Comparison of ENCODE assay signal across 8 mouse cellular contexts in the genomic region with DNA sequence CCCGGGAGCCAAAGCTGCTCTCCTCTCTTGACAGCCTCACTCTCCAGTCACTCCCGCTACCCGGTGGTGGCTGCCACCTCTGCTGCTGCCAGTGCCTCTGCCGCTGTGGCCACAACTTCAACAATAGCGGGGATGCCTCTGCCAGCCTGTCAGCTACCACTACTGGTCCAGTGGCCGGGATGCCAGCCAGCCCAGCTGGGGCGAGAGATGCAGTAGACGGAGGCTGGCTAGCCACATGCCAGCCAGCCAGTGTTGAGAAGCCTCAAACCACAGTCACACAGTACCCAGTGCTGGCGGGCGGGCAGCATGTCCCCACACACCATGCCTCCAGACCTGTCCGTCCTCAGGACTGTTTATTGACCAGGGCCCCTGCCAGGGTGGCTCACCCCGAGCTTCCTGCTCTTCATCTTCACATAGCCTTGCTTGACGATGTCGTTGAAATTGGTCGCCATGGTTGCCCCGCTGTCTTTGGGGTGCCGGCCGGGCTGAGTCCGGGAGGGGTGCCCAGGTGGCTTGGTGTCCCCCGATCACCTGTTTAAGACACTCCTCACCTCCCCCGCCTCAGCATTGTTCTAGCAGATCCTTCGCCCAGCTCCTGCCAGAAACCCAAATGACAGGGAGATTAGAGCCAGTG. TPM values are rescaled to one million over a fixed set of nuclear protein-coding genes. Genes with fewer than 3 reads are reported as not detected.
DNase-seq lines count a peak whose midpoint lies in the region; ATAC-seq lines count a peak whose summit lies in the region.

No protein-coding gene starts in this region.

- ATAC-seq in cerebellum, adult (ENCODE audit: insufficient number of reproducible peaks, low FRiP score, low TSS enrichment) = 0 out of 2 replicates have a peak, but pooled peaks have one; percentile 24
- ATAC-seq in forebrain, embryonic 14.5 days = peak; percentile 54
- no peak for ATAC-seq in intestine, embryonic 16.5 days
- ATAC-seq in liver, embryonic 15.5 days (ENCODE audit: insufficient read depth) = no peak
- peak; percentile 35; the same call in 1 of the 2 replicates for ATAC-seq in neural tube, embryonic 11.5 days (ENCODE audit: insufficient read depth, low FRiP score, low TSS enrichment)

- peak overlapping the region; percentile 54 for H3K4me3 ChIP-seq in forebrain, embryonic 14.5 days (ENCODE audit: low read depth, low read length)
- H3K4me3 ChIP-seq in intestine, embryonic 16.5 days (ENCODE audit: low read length) = peak overlapping the region; percentile 59
- peak overlapping the region; percentile 36 for H3K4me3 ChIP-seq in liver, embryonic 15.5 days (replicated peaks)
- peak overlapping the region; percentile 41 for H3K4me3 ChIP-seq in neural tube, embryonic 11.5 days (ENCODE audit: low read depth, low read length)

- no peaks in the 10 kb centered on the region for H3K9me3 ChIP-seq in forebrain, embryonic 14.5 days (replicated peaks; ENCODE audit: control insufficient read depth, low read length)
- no peaks in the 10 kb centered on the region for H3K9me3 ChIP-seq in intestine, embryonic 16.5 days (ENCODE audit: control insufficient read depth, low read length)
- no peaks in the 10 kb centered on the region for H3K9me3 ChIP-seq in liver, embryonic 15.5 days (replicated peaks)
- no peaks in the 10 kb centered on the region for H3K9me3 ChIP-seq in neural tube, embryonic 11.5 days (ENCODE audit: control insufficient read depth, low read length)

- H3K27ac ChIP-seq in forebrain, embryonic 14.5 days (ENCODE audit: low read depth, low read length) = peak overlapping the region; percentile 73
- peak overlapping the region; percentile 92 for H3K27ac ChIP-seq in intestine, embryonic 16.5 days (ENCODE audit: low read length)
- H3K27ac ChIP-seq in liver, embryonic 15.5 days (replicated peaks) = no peak overlapping the region
- no peak overlapping the region for H3K27ac ChIP-seq in neural tube, embryonic 11.5 days (ENCODE audit: low read depth, low read length)

- H3K27me3 ChIP-seq in forebrain, embryonic 14.5 days (replicated peaks; ENCODE audit: control insufficient read depth, insufficient read depth, low read length) = no peaks in the 10 kb centered on the region; the same call in 1 of the 2 replicates
- H3K27me3 ChIP-seq in intestine, embryonic 16.5 days (replicated peaks; ENCODE audit: control insufficient read depth, insufficient read depth, low read length) = no peaks in the 10 kb centered on the region
- H3K27me3 ChIP-seq in liver, embryonic 15.5 days = peaks cover 65% of the 10 kb centered on the region
- H3K27me3 ChIP-seq in neural tube, embryonic 11.5 days (ENCODE audit: control insufficient read depth, insufficient read depth, low read length) = peaks cover 13% of the 10 kb centered on the region

- H3K9ac ChIP-seq in forebrain, embryonic 14.5 days (ENCODE audit: low read length) = peak overlapping the region; percentile 79
- peak overlapping the region; percentile 70 for H3K9ac ChIP-seq in intestine, embryonic 16.5 days (ENCODE audit: low read depth, low read length)
- H3K9ac ChIP-seq in liver, embryonic 15.5 days = 0 out of 2 replicates have a peak overlapping the region, but pooled peaks have one; percentile 13
- peak overlapping the region; percentile 3 for H3K9ac ChIP-seq in neural tube, embryonic 11.5 days (ENCODE audit: low read length)

- H3K4me1 ChIP-seq in forebrain, embryonic 14.5 days (ENCODE audit: control insufficient read depth, insufficient read depth, low read length) = peaks cover 48% of the 10 kb centered on the region
- H3K4me1 ChIP-seq in intestine, embryonic 16.5 days (ENCODE audit: control insufficient read depth, insufficient read depth, low read length) = peaks cover 57% of the 10 kb centered on the region
- H3K4me1 ChIP-seq in liver, embryonic 15.5 days (replicated peaks) = peaks cover 67% of the 10 kb centered on the region
- H3K4me1 ChIP-seq in neural tube, embryonic 11.5 days (ENCODE audit: control insufficient read depth, insufficient read depth, low read length) = peaks cover 14% of the 10 kb centered on the region

- WGBS in forebrain, embryonic 14.5 days = 1% methylated on average over 21 of the region's 22 CpGs
- 11% methylated on average over 22 of the region's 22 CpGs for WGBS in intestine, embryonic 16.5 days
- 10% methylated on average over 22 of the region's 22 CpGs for WGBS in liver, embryonic 15.5 days (ENCODE audit: insufficient replicate concordance)
- 3% methylated on average over 22 of the region's 22 CpGs for WGBS in neural tube, embryonic 11.5 days

- no peak for DNase-seq in cerebellum, adult 11-12 months
- DNase-seq in Muller cell, postnatal 12 days (ENCODE audit: inconsistent ontology term) = peak; percentile 92
- DNase-seq in forebrain, embryonic 14.5 days (ENCODE audit: low spot score) = peak; percentile 63
- DNase-seq in neural tube, embryonic 11.5 days (ENCODE audit: low spot score) = no peak
- DNase-seq in urinary bladder, postnatal 10 days (ENCODE audit: low spot score) = no peak

- peak overlapping the region; percentile 77 for H3K4me2 ChIP-seq in forebrain, embryonic 14.5 days (ENCODE audit: low read length)
- peak overlapping the region; percentile 96 for H3K4me2 ChIP-seq in intestine, embryonic 16.5 days (ENCODE audit: low read depth, low read length)
- peak overlapping the region; percentile 58 for H3K4me2 ChIP-seq in liver, embryonic 15.5 days
- peak overlapping the region; percentile 66 for H3K4me2 ChIP-seq in neural tube, embryonic 11.5 days (ENCODE audit: low read depth)

- peaks cover 14% of the 10 kb centered on the region for H3K36me3 ChIP-seq in forebrain, embryonic 14.5 days (ENCODE audit: control insufficient read depth, insufficient read depth, low read length)
- H3K36me3 ChIP-seq in intestine, embryonic 16.5 days (ENCODE audit: control insufficient read depth, insufficient read depth, low read length) = peaks cover 10% of the 10 kb centered on the region; the same call in 1 of the 2 replicates
- peaks cover 58% of the 10 kb centered on the region for H3K36me3 ChIP-seq in liver, embryonic 15.5 days (replicated peaks)
- H3K36me3 ChIP-seq in neural tube, embryonic 11.5 days (ENCODE audit: control insufficient read depth, insufficient read depth, low read length) = no peaks in the 10 kb centered on the region

RNA-seq across cellular contexts. Expression of a gene that starts 5.5 kb away (rescaled TPM):
- 42.6 and 54.7 TPM in 2 replicates for polyA plus RNA-seq in forebrain, embryonic 14.5 days (2014; fragmentation: Nextera tagmentation; extraction: Ambion mirVana)
- 49.6 and 51.5 TPM in 2 replicates for polyA plus RNA-seq in intestine, embryonic 16.5 days (2015; fragmentation: Nextera tagmentation; extraction: Ambion mirVana)
- 11.0 and 12.9 TPM in 2 replicates for polyA plus RNA-seq in liver, embryonic 15.5 days (2015; fragmentation: Nextera tagmentation; extraction: Ambion mirVana)
- 16.3 and 18.5 TPM in 2 replicates for polyA plus RNA-seq in neural tube, embryonic 11.5 days (2014; fragmentation: Nextera tagmentation; extraction: Ambion mirVana)

RNA-seq across cellular contexts. Expression of a gene that starts 13.3 kb away (rescaled TPM):
- polyA plus RNA-seq in forebrain, embryonic 14.5 days (2014; fragmentation: Nextera tagmentation; extraction: Ambion mirVana) = 163 and 174 TPM in 2 replicates
- polyA plus RNA-seq in intestine, embryonic 16.5 days (2015; fragmentation: Nextera tagmentation; extraction: Ambion mirVana) = 117 and 133 TPM in 2 replicates
- 70.5 and 74.1 TPM in 2 replicates for polyA plus RNA-seq in liver, embryonic 15.5 days (2015; fragmentation: Nextera tagmentation; extraction: Ambion mirVana)
- polyA plus RNA-seq in neural tube, embryonic 11.5 days (2014; fragmentation: Nextera tagmentation; extraction: Ambion mirVana) = 153 TPM in 2 replicates

RNA-seq across cellular contexts. Expression of a gene that starts 32.4 kb away (rescaled TPM):
- polyA plus RNA-seq in forebrain, embryonic 14.5 days (2014; fragmentation: Nextera tagmentation; extraction: Ambion mirVana) = 124 and 147 TPM in 2 replicates
- 79.1 and 90.1 TPM in 2 replicates for polyA plus RNA-seq in intestine, embryonic 16.5 days (2015; fragmentation: Nextera tagmentation; extraction: Ambion mirVana)
- polyA plus RNA-seq in liver, embryonic 15.5 days (2015; fragmentation: Nextera tagmentation; extraction: Ambion mirVana) = 46.6 and 48.2 TPM in 2 replicates
- 160 and 168 TPM in 2 replicates for polyA plus RNA-seq in neural tube, embryonic 11.5 days (2014; fragmentation: Nextera tagmentation; extraction: Ambion mirVana)

RNA-seq across cellular contexts. Expression of a gene that starts 32.5 kb away (rescaled TPM):
- polyA plus RNA-seq in forebrain, embryonic 14.5 days (2014; fragmentation: Nextera tagmentation; extraction: Ambion mirVana) = 63.1 TPM in 2 replicates
- polyA plus RNA-seq in intestine, embryonic 16.5 days (2015; fragmentation: Nextera tagmentation; extraction: Ambion mirVana) = 142 and 145 TPM in 2 replicates
- 50.8 and 55.0 TPM in 2 replicates for polyA plus RNA-seq in liver, embryonic 15.5 days (2015; fragmentation: Nextera tagmentation; extraction: Ambion mirVana)
- 54.0 and 59.3 TPM in 2 replicates for polyA plus RNA-seq in neural tube, embryonic 11.5 days (2014; fragmentation: Nextera tagmentation; extraction: Ambion mirVana)

RNA-seq across cellular contexts. Expression of a gene that starts 47.3 kb away (rescaled TPM):
- polyA plus RNA-seq in forebrain, embryonic 14.5 days (2014; fragmentation: Nextera tagmentation; extraction: Ambion mirVana) = 6.9 and 7.9 TPM in 2 replicates
- polyA plus RNA-seq in intestine, embryonic 16.5 days (2015; fragmentation: Nextera tagmentation; extraction: Ambion mirVana) = 10.9 and 11.5 TPM in 2 replicates
- 2.3 TPM in 2 replicates for polyA plus RNA-seq in liver, embryonic 15.5 days (2015; fragmentation: Nextera tagmentation; extraction: Ambion mirVana)
- 20.1 and 20.2 TPM in 2 replicates for polyA plus RNA-seq in neural tube, embryonic 11.5 days (2014; fragmentation: Nextera tagmentation; extraction: Ambion mirVana)

Comparison
In these comparisons a context has a peak if more than half of its experiments do, and no peak if none do; other contexts are left out.
1. ATAC-seq: peak in cerebellum, adult (single experiment), forebrain, embryonic 14.5 days (single experiment) and neural tube, embryonic 11.5 days (single experiment); none in intestine, embryonic 16.5 days (single experiment) and liver, embryonic 15.5 days (single experiment).
2. DNase-seq: peak in Muller cell, postnatal 12 days (single experiment) and forebrain, embryonic 14.5 days (single experiment); none in cerebellum, adult 11-12 months (single experiment), neural tube, embryonic 11.5 days (single experiment) and urinary bladder, postnatal 10 days (single experiment).
3. H3K27ac ChIP-seq: peak in forebrain, embryonic 14.5 days (single experiment) and intestine, embryonic 16.5 days (single experiment); none in liver, embryonic 15.5 days (single experiment) and neural tube, embryonic 11.5 days (single experiment).
4. H3K9ac ChIP-seq: peak in every context shown above with its lines; median percentile 79 in forebrain, embryonic 14.5 days; 70 in intestine, embryonic 16.5 days; 13 in liver, embryonic 15.5 days; 3 in neural tube, embryonic 11.5 days.
5. Peak in every context shown above with its lines, with median percentiles within 50 percentile points of each other: H3K4me2 ChIP-seq and H3K4me3 ChIP-seq.